Mouse (Mus musculus): ENCODE measurements at regions not wholly inside any gene's neighbourhood (a gene's known extent, or its start where the extent isn't known, plus 50 kb on each side); places are given as distances from the start of the nearest gene placed in this dataset.
"Not testable (repeated sequence)": the region's sequence is repeated elsewhere in the genome, so short reads cannot be mapped to it uniquely, and the experiment has no call there.

DNA sequence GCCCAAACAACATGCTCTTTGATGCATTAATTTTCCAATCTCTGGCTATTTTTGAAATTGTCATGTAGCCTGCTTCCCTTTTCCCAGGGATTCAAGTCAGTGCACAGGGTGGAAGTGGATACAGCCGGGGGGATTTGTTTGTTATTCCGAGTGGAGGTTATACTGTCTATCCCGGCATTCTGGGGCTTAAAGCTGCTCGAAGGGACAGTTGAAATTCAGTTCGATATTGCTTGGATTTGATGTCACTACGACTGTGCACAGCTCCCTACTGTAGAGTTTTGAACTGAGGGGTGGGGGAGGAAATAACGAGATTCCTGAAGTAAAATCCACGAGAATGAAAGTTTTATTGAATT, 254.4 kb upstream of the Gm6793 start:
- H3K4me3 ChIP-seq (ENCODE audit: control insufficient read depth, low read depth, low read length): no peak overlapping the region
- no peaks in the 10 kb centered on the region for H3K4me1 ChIP-seq (ENCODE audit: control insufficient read depth, insufficient read depth, low read length)
- TF ChIP-seq POLR2A (IDR thresholded peaks at IDR 0.05; ENCODE audit: control insufficient read depth, low read depth, low read length) (no peak), CTCF (IDR thresholded peaks at IDR 0.05; ENCODE audit: control insufficient read depth, insufficient read depth, insufficient replicate concordance, low read depth, low read length) (no peak)
- no peak overlapping the region for H3K27ac ChIP-seq (ENCODE audit: control insufficient read depth, insufficient read depth, low read depth, low read length)
- H3K27me3 ChIP-seq (ENCODE audit: control insufficient read depth, insufficient read depth, low read length): no peaks in the 10 kb centered on the region
- H3K36me3 ChIP-seq (ENCODE audit: control insufficient read depth, insufficient read depth, low read length): no peaks in the 10 kb centered on the region

DNA sequence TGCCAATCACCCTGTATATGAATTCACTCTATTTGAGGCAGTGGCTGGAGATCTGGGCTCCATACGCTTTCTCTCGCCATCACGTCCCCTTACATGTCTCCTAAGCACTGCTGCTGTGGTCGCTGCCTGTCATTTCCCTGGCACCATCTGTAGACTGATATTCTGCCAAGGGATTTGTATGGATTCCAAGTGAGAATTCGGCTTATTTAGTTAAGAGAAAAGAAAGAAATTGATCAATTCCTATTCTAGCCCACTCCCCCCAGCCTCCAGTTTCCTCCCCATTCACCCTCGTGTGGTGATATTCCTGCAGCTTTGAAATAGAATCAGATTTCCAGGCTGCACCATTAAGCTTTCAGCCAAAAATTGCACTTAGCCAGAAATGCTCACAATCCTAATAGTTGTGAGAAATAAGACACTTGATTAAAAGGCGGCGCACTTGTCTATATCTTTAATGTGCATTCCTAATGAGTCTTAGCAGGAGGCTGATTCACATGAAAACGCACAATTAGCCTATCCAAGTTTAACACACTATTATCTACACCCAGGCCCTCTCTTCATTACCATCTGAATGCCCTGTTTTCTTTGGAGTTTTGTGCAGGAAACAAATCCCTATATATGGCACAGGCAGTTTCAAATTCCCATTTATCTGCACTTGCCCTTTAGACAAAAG, 253.8 kb upstream of the Gm6793 start:
- Histone ChIP-seq H3K27me3 (ENCODE audit: control insufficient read depth, insufficient read depth, low read length) (no peaks in the 10 kb centered on the region), H3K4me3 (ENCODE audit: control insufficient read depth, low read depth, low read length) (no peak overlapping the region), H3K4me1 (ENCODE audit: control insufficient read depth, insufficient read depth, low read length) (no peaks in the 10 kb centered on the region), H3K36me3 (ENCODE audit: control insufficient read depth, insufficient read depth, low read length) (no peaks in the 10 kb centered on the region), H3K27ac (ENCODE audit: control insufficient read depth, insufficient read depth, low read depth, low read length) (no peak overlapping the region)
- no peak for TF ChIP-seq CTCF (IDR thresholded peaks at IDR 0.05; ENCODE audit: control insufficient read depth, insufficient read depth, insufficient replicate concordance, low read depth, low read length)
- no peak for TF ChIP-seq POLR2A (IDR thresholded peaks at IDR 0.05; ENCODE audit: control insufficient read depth, low read depth, low read length)

GRCm38 (mm10) chr8:112257922-112258475, 243.2 kb upstream of the Gm6793 start:
- Histone ChIP-seq H3K36me3 (ENCODE audit: control insufficient read depth, insufficient read depth, low read length) (no peaks in the 10 kb centered on the region), H3K27me3 (ENCODE audit: control insufficient read depth, insufficient read depth, low read length) (no peaks in the 10 kb centered on the region), H3K27ac (ENCODE audit: control insufficient read depth, insufficient read depth, low read depth, low read length) (no peak overlapping the region), H3K4me3 (ENCODE audit: control insufficient read depth, low read depth, low read length) (peak overlapping the region; percentile 25; the same call in 1 of the 2 replicates), H3K4me1 (ENCODE audit: control insufficient read depth, insufficient read depth, low read length) (peaks cover 2% of the 10 kb centered on the region; the same call in 1 of the 2 replicates)
- no peak for TF ChIP-seq CTCF (IDR thresholded peaks at IDR 0.05; ENCODE audit: control insufficient read depth, insufficient read depth, insufficient replicate concordance, low read depth, low read length)
- no peak for TF ChIP-seq POLR2A (IDR thresholded peaks at IDR 0.05; ENCODE audit: control insufficient read depth, low read depth, low read length)

DNA sequence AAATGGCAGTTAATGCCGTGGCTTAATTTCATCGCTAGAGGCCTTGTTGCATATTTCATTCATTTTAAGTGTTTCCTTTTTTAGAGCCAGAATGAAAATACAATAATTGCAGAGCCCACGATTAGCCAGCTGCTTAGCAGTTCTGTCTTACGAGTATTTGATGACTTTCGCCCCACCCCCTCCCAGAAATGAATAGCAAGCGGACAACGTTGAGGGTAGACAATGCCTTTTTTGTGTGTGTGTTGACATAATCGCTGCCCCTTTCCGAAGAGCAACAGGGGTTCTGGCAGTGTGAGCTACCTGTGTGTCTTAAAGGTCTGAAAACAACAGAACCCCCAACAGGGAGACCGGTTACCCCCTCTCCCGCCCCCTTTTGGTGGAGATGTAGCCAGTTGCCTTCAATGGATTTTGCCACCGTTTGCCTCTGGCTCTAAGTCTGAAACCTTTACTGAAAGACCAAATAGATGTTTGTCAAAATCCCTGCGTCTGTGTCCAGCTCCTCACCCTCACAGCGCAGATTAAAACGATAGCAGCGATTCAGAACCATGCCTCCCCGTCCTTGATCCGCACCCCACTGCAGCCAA, 242.6 kb upstream of the Gm6793 start:
- H3K27me3 ChIP-seq (ENCODE audit: control insufficient read depth, insufficient read depth, low read length): no peaks in the 10 kb centered on the region
- no peaks in the 10 kb centered on the region for H3K36me3 ChIP-seq (ENCODE audit: control insufficient read depth, insufficient read depth, low read length)
- TF ChIP-seq POLR2A (IDR thresholded peaks at IDR 0.05; ENCODE audit: control insufficient read depth, low read depth, low read length): no peak
- TF ChIP-seq CTCF (IDR thresholded peaks at IDR 0.05; ENCODE audit: control insufficient read depth, insufficient read depth, insufficient replicate concordance, low read depth, low read length): no peak
- H3K4me3 ChIP-seq (ENCODE audit: control insufficient read depth, low read depth, low read length): peak overlapping the region; percentile 25; the same call in 1 of the 2 replicates
- peaks cover 2% of the 10 kb centered on the region; the same call in 1 of the 2 replicates for H3K4me1 ChIP-seq (ENCODE audit: control insufficient read depth, insufficient read depth, low read length)
- no peak overlapping the region for H3K27ac ChIP-seq (ENCODE audit: control insufficient read depth, insufficient read depth, low read depth, low read length)

DNA sequence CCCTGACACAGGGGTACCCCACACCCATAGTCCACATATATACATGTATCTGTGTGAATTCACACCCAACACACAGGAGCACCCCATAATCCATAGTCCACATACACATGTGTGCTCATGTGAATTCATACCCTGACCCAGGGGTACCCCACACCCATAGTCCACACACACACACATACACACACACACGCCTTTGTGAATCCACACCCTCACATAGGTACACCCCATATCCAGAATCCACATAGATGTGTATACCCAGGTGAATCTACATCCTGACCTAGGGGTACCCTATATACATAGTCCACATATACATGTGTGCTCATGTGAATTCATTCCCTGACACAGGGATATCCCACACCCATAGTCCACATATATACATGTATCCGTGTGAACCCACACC, 231.8 kb upstream of the Gm6793 start:
- H3K36me3 ChIP-seq (ENCODE audit: control insufficient read depth, insufficient read depth, low read length); H3K27me3 ChIP-seq (ENCODE audit: control insufficient read depth, insufficient read depth, low read length); H3K4me1 ChIP-seq (ENCODE audit: control insufficient read depth, insufficient read depth, low read length); H3K27ac ChIP-seq (ENCODE audit: control insufficient read depth, insufficient read depth, low read depth, low read length); H3K4me3 ChIP-seq (ENCODE audit: control insufficient read depth, low read depth, low read length): not testable (repeated sequence)

- H3K27ac ChIP-seq (ENCODE audit: control insufficient read depth, insufficient read depth, low read depth, low read length): no peak overlapping the region
- no peak for TF ChIP-seq CTCF (IDR thresholded peaks at IDR 0.05; ENCODE audit: control insufficient read depth, insufficient read depth, insufficient replicate concordance, low read depth, low read length)
- no peak for TF ChIP-seq POLR2A (IDR thresholded peaks at IDR 0.05; ENCODE audit: control insufficient read depth, low read depth, low read length)
- no peaks in the 10 kb centered on the region for H3K27me3 ChIP-seq (ENCODE audit: control insufficient read depth, insufficient read depth, low read length)
- no peak overlapping the region for H3K4me3 ChIP-seq (ENCODE audit: control insufficient read depth, low read depth, low read length)
- H3K36me3 ChIP-seq (ENCODE audit: control insufficient read depth, insufficient read depth, low read length): no peaks in the 10 kb centered on the region
- H3K4me1 ChIP-seq (ENCODE audit: control insufficient read depth, insufficient read depth, low read length): peaks cover 4% of the 10 kb centered on the region; the same call in 1 of the 2 replicates
Observed at GRCm38 (mm10) chr8:112238681-112239080, 223.8 kb upstream of the Gm6793 start.

DNA sequence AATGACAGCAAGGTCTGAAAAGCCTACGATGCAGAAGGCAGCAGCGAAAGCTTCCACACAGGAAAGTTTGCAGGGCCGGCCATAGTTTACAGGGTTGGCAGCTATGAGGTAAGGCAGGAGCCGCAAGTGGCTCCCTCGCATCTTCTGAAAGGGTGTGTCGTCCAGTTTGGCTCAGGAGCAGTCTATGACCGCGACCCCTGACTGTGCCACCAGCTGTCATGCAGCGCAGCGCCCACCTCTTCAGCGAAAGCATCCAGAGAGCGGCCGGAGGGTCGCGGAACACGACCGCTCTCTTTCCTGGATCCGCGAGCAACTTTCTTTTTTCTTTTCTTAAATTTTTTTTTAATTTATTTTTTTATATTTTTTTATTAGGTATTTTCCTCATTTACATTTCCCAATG, 221.9 kb upstream of the Gm6793 start:
- not testable (repeated sequence) for H3K36me3 ChIP-seq (ENCODE audit: control insufficient read depth, insufficient read depth, low read length); H3K4me3 ChIP-seq (ENCODE audit: control insufficient read depth, low read depth, low read length); H3K27me3 ChIP-seq (ENCODE audit: control insufficient read depth, insufficient read depth, low read length); H3K27ac ChIP-seq (ENCODE audit: control insufficient read depth, insufficient read depth, low read depth, low read length); H3K4me1 ChIP-seq (ENCODE audit: control insufficient read depth, insufficient read depth, low read length)
